Mouse (Mus musculus): ENCODE results near the gene Foxs1.

Foxs1 gene

GRCm38 (mm10) chr2:152933048-152933447 lies at the start of gene Foxs1:
Gene Foxs1 (minus strand): TSS chr2:152933208.
- DNase-seq (ENCODE audit: low read depth in 1 of 2, low spot score in 2 of 2), result no peak

DNA sequence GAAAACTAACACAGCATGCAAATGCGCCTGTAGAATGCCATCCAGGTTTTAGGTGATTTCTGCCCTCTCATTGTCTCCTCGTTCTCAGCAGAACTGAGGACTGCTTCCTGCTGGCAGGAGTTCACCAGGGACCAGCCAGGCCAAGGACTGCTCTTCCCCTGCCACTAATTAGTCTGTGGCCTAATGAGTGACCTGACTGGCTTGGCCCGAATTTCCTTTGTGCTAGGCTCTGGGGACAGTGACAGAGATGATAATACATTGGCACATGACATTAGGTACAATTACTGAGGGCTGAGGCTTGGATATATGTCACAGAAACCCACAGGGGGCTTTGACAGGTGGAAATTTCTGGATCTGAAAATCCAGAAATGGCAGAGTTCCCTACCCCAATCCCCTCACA lies 44.0 kb upstream of the Foxs1 start:
- no peak for DNase-seq (ENCODE audit: low read depth in 1 of 2, low spot score in 2 of 2)

DNA sequence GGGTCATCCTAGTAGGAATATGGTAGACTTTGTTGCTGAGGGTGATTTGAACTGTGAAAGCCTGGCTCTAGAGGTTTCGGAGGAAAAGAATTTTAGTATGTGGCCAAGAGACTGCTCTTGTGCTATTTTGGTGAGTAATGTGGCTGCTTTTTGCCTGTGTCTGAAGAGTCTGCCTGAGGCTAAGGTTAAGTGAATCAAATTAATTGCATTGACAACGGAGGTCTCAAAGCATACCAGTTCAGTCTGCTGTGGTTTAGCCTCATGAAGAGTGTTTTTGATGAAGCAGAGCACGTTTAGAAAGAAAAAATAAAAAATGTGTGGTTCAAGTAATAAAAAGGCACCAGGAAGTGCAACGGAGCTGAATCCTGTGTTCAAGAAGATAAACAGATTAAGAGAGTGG lies 32.5 kb upstream of the Foxs1 start:
- no peak for DNase-seq (ENCODE audit: low read depth in 1 of 2, low spot score in 2 of 2)

DNA sequence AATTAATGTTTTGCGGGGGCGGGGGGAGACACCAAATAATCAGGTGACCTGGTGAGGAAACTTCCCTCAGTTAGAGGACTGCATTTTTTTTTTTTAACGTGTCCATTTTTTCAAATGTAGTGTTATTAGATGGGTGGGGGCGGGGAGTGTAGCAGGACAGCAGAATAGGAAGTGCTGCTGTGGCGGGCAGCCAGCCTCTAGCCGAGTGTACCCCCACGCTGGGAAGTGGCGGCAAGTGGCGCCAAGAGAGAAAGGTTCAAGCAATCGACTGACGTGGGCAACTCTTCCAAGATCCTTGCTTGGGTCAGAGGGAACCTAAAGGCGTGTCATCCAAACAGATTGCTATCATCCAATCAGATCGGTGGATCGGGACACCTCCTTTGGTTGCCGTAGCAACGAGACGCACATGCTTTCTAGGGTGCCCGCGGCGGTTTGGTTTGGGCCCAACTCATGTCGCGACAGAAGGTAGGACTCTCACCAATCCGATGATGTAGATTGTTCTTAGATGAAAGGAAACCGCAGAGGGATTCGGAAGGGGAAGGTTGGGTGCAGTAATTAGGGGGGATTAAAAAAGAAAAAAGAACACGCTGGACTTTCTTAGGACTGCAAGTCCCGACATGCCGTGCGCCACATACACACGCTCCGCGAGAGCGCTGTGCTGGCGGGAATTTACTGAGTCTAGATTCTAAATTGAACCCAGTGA lies 29.2 kb upstream of the Foxs1 start, which contains the start of gene Ttll9:
Gene Ttll9 (plus strand): TSS at position 395 of the 703 bp plus-strand sequence.
- DNase-seq (ENCODE audit: low read depth in 1 of 2, low spot score in 2 of 2), result peak; percentile 20 to 56

GRCm38 (mm10) chr2:152958116-152958515 lies 25.1 kb upstream of the Foxs1 start:
- no peak for DNase-seq (ENCODE audit: low read depth in 1 of 2, low spot score in 2 of 2)

DNA sequence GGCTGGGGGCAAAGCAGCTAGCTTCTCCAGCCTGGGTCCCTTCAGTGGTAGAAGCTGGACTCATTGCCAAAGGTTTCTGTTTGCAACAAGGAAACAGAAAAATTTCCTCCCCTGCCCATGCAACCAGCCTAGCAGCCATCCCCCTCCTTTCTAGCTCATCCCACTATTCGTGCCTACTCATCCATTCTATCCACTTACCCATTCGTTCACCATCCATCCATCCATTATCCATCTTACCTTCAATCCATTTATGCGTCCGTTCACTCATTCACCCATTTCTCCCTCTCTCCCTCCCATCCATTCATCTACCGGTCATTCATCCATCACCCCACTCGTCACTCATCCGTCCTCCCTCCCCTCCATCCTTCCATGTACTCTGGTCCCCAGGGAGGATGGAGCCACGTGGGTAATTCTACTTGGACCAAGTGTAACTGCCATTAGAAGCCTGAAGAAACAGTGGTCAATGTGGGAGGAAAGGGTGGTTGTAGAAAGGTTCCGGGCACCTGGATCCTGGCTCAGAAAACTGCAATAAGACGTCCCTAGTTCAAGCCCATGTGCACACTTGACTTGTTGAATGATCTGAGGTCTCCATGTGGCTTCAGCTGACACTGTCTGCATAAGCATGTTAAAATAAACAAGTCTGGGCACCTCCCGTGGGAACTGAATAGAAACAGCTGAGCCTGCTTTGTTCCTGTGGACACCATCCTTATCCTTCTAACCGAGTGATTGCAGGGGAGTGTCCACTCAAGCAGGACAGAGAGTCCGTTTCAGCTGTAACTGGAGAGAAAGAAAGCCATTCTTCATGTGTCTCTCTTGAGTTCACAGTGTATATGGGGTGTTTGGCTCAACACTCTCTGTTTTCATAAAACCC lies 19.1 kb upstream of the Foxs1 start:
- no peak for DNase-seq (ENCODE audit: low read depth in 1 of 2, low spot score in 2 of 2)

DNA sequence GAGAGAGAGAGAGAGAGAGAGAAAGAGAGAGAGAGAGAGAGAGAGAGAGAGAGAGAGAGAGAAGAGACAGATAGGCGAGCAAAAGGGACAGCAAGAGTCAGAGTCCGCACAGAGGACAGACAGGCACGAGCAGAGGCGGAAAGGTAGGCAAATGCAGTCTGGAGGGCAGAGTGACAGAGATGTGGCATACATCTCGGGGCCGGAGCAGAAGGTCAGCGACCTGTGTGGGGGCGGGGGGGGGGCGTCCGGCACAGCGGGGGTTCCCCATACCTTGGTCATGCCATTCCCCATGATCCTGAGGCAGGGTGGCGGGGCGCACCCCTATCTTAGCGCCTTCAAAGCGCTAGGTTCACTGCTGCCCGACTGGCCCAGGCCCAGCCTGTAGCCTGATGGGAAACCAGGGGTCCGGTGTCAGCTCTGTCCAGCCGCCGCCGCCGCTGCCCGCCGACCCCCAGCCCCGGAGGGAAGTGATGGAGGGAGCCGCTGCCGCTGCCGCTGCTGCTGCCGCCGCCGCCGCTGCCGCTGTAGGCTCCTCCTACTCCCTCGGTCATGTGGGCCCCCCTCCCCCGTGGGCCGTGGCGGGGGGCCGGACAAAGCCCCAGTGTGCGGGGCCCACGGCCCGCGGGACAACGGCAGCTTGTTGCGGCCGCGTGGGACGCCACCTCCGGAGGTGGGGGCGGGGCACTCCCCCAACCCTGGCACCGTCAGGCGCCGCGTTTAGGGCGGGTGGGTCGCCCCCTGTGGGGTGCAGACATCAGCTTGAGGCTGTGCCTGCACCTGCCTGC lies 18.2 kb upstream of the Foxs1 start, which contains the start of gene Dusp15:
Gene Dusp15 (minus strand): TSS at position 634 of the 785 bp plus-strand sequence.
- no peak for DNase-seq (ENCODE audit: low read depth in 1 of 2, low spot score in 2 of 2)

GRCm38 (mm10) chr2:152950358-152951064 lies 17.5 kb upstream of the Foxs1 start:
- DNase-seq (ENCODE audit: low read depth in 1 of 2, low spot score in 2 of 2), result no peak

DNA sequence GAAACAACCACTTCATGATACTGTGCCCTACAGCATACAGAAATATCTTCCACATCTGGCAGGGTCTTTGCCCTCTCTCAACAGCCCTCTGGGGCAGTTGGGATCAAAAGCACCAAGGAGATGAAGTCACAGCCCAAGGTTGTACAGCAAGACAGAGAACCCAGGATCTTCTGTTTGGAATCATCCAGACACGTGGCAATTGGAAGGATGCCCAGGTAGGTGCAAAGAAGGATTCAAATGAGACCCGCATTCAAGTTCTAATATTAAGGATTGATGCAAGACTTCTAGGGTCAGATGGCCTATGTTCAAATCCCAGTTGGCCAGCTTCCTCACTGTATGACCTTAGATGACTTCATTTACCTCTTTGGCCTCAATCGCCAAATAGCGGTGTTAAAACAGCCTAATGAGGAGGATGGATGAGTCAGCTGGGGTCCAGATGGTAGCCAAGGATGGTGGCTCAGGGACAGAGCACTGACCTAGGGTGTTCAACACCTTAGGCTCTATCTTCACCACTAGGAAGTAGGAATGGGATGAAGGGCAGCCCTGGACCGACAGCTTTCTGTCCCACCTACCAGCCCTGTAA lies 15.5 kb upstream of the Foxs1 start:
- no peak for DNase-seq (ENCODE audit: low read depth in 1 of 2, low spot score in 2 of 2)

GRCm38 (mm10) chr2:152947098-152947497 lies 14.1 kb upstream of the Foxs1 start:
- DNase-seq (ENCODE audit: low read depth in 1 of 2, low spot score in 2 of 2), result no peak

DNA sequence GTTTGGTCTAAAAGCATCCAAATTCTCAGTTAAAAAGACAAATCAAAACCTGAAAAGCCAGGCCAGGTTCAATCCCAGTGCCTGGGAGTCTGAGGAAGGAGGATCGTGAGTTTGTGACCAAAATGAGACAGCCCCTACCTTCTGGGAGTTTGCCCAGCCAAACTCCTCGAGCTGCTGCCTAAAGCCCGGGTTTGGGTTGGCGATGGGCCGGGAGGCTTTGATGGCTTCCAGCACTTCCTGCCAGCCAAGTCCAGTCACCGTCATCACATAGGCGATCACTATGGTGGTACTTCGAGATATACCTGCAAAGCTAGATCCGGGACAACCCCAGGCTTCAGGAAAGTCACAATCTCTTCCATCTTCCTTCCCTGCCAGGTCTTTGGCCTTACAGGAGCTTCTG lies 11.0 kb upstream of the Foxs1 start:
- no peak for DNase-seq (ENCODE audit: low read depth in 1 of 2, low spot score in 2 of 2)

GRCm38 (mm10) chr2:152943568-152943967 lies 10.6 kb upstream of the Foxs1 start:
- no peak for DNase-seq (ENCODE audit: low read depth in 1 of 2, low spot score in 2 of 2)

GRCm38 (mm10) chr2:152942898-152943515 lies 10.0 kb upstream of the Foxs1 start:
- no peak for DNase-seq (ENCODE audit: low read depth in 1 of 2, low spot score in 2 of 2)

DNA sequence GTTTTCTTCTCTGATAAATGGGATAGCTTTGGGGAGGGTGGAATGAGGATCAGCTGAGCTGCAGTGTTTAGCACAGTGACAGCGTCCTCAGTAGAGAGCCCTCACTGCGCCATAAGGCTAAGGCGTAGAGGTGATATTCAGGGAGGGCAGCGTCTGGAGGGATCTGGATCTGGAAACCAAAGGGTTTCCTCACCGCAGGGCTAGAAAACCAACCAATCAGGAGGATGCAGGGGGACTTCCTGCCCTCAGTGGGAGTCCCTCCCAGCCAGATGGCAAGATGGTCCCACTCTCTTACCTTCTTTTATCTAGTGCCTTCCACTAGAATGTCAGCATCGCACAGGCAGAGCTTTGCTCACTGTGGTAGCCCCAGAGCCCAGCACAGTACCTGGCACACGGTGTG lies 8.8 kb upstream of the Foxs1 start:
- DNase-seq (ENCODE audit: low read depth in 1 of 2, low spot score in 2 of 2), result no peak

DNA sequence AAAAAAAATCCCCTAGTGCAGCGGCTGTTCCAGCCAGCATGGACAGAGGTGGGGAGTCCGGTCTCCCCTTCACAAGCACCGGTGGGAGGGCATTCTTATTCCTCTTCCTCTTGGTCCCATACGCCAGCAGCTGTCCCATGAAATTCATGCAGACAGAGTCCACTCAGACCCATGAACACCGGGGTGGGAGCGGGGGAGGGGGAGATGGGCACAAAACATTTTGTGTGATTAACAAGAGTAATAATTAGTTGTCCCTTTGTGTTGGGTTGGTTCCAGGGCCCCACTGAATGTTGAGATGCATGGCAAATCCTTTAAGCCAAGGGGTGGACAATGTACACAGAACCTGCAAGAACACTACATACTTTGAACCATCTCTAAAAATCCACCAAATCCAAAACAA lies 8.1 kb upstream of the Foxs1 start:
- no peak for DNase-seq (ENCODE audit: low read depth in 1 of 2, low spot score in 2 of 2)

DNA sequence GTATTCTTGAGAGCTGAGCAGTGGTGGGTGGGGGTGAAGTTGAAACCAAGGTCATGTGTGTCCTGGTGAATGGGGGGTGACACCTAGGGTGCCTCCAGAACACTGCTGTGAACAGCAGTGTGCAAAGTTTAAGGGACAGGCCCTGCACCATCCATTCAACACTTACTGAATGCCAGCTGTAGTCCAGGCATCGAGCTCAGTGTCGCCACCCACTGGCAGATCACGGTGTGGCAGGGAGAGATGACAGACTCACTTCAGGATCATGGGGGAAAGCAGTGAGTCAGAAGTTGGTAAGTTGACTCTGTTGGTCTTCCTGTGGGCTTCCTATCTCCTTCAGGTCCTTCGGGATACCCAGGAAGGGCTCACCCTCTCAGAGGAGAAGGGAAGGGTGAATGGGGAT lies 6.8 kb upstream of the Foxs1 start:
- DNase-seq (ENCODE audit: low read depth in 1 of 2, low spot score in 2 of 2), result peak; percentile 44 to 52

DNA sequence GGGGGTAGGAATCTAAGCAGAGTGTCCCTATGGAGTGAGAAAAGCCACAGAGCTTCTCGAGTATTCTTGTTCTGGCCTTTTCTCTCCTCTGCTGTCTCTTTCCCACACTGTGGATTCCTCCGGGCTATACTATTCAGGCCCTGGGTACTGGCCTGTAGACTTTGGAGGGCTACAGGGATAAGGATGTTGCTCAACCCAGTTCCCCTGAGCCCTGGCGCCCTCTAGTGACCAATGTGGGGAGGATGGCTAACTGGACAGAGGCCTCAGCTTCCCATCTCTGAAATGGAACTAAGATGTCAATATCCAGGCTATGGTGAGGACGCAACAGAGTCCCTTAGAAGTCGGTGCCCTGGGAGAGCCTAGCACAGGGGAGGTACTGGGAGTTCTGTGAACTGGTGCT lies 606 bp upstream of the Foxs1 start:
- DNase-seq (ENCODE audit: low read depth in 1 of 2, low spot score in 2 of 2), result peak; percentile 28 to 39

GRCm38 (mm10) chr2:152931456-152932160 lies 1.4 kb downstream of the Foxs1 start:
- DNase-seq (ENCODE audit: low read depth in 1 of 2, low spot score in 2 of 2), result no peak

- DNase-seq (ENCODE audit: low read depth in 1 of 2, low spot score in 2 of 2), result no peak
Observed at GRCm38 (mm10) chr2:152930276-152930675, 2.7 kb downstream of the Foxs1 start.
